Mouse (Mus musculus) B cell, adult 2 months (primary cell): ENCODE measurements around the gene Nanp.

Source experiments
- DNase-seq, 2 experiments: peaks; one replicate each; pipeline ENCODE4 v3.0.0; 2022

Gene Nanp

GRCm38 (mm10) chr2:151039232-151039695 lies at the start of gene Nanp, which contains the start of gene Ninl:
Nanp (minus strand) TSS chr2:151039398.
Ninl (minus strand) TSS chr2:151039382.
- peak; percentile 92 to 93 for DNase-seq

GRCm38 (mm10) chr2:151056637-151057036 lies 17.4 kb upstream of the Nanp start:
- DNase-seq, result no peak

DNA sequence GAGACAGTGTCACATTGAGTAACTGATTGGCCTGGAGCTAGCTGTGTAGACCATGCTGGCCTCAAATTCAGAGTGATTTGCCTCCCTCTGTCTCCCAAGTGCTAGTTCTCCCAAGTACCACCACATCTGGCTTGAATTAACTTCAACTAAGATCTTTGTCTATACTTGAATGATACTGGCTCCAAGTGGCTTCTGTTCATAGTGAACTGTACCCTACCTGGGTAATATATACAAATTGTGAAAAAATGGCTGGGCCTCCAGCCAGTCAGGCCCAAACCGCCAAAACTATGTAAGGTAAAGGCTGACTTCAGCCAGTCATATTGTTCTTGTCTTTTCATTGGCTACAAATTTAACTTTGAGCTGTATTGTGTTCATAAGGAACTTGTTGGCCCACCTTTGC lies 1.2 kb upstream of the Nanp start:
- DNase-seq, result no peak

DNA sequence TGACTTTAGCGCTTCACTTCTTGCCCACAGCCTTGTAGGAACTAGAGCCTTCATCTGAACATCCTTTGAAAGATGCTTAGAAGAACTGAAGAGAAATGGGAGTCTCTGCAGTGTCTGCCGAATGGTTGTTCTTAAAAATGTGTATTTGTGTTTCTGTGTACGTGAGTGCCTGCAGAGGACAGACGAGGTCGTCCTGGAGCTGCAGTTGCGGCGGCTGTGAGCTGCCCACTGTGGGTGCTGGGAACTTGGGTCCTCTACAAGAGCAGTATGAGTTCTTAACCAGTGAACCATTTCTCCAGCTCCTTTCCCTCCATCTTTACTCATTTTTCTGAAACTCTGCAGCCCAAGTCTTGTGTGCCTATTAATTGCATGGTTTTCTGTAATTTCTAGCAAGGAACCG lies 528 bp upstream of the Nanp start:
- no peak for DNase-seq

GRCm38 (mm10) chr2:151038811-151039222 lies 381 bp downstream of the Nanp start:
- DNase-seq, result no peak

DNA sequence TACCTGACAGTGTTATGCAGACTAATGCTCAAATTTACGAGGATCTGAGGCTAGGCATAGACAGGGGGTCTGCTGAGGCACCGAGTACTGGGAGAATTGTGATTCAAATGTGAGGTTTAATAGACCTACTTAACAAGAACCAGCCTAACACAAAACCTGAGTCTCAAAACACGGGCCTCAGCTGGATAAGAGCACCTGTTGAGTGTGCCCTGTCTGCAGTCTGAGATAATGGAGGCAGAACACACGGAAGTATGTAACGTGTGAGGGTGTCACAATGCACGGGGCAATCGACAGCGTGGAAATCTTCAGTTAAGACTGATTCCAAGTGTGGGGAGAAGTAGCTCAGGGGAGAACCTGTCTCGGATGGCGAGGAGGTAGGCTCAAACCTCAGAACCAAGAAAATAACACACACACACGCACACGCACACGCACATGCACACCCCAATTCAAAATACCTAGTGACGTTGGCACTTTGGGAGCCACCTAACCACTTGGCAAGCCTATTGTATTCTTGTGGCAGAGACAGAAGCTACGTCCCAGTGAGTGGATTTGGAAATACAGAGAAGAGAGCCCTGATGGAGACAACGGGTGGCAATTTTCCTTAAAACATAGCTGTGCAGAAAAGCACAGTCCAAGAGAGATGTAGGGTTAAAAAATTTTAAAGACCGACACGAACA lies 1.2 kb downstream of the Nanp start:
- no peak for DNase-seq

DNA sequence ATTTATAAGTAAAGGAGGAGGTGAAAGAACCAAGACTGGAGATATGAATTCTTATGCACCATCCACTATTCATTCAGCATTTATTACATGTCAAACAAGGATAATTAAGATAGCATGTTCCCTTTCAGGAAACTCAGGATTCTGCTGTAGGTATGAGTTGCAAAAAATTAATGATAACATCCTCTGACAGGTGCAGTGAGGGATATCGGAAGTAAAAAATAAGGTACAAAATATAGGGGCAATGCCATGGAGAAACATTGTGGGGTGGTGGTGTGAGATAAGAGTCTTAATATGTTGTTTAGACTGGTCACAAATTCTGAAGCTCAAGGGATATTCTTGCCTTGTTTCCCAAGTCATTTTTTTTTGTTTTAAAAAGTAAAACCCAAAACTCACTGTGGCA lies 1.9 kb downstream of the Nanp start:
- no peak for DNase-seq

- DNase-seq, result no peak
Observed at GRCm38 (mm10) chr2:151036721-151037120, 2.5 kb downstream of the Nanp start.

DNA sequence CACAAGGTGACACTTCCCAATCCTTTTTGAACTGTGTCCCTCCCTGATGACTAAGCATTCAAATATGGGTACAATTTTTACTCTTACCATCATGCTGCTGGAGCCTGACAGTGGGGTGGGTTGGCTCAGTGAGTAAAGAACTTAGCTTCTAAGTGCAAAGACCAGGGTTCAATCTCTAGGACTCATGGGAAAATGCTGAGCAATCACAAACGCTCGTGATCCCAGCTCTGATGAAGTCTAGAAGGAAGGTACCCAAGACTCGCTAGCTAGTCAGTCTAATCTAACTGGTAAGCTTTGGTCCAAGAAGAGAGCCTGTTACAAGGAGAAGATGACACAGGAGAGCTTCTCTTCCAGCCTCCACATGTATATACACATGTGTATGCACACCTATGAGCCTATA lies 4.8 kb downstream of the Nanp start:
- DNase-seq, result no peak

DNA sequence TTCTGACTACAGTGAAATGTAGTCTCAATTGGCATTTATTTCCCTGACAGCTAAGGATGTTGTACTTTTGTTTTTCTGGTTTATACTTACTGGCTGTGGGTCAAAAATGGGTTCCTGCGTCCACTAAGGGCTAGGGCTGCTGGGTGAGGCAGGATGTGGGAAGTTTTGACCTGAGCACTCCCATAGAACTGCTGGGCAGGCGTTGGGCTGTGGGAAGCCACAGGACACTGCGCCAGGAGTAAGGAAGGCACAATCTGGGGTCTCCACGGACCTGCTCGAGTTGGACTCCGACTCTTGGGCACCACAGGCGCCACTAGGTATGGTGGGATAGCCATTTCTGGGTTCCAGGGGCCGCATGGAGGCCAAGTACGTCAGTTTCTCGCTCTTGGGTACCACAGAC lies 18.0 kb downstream of the Nanp start:
- DNase-seq, result no peak

- DNase-seq, result no peak
Observed at GRCm38 (mm10) chr2:151015316-151015715, 23.9 kb downstream of the Nanp start.

- no peak for DNase-seq
Observed at GRCm38 (mm10) chr2:151011273-151011672, 27.9 kb downstream of the Nanp start.

DNA sequence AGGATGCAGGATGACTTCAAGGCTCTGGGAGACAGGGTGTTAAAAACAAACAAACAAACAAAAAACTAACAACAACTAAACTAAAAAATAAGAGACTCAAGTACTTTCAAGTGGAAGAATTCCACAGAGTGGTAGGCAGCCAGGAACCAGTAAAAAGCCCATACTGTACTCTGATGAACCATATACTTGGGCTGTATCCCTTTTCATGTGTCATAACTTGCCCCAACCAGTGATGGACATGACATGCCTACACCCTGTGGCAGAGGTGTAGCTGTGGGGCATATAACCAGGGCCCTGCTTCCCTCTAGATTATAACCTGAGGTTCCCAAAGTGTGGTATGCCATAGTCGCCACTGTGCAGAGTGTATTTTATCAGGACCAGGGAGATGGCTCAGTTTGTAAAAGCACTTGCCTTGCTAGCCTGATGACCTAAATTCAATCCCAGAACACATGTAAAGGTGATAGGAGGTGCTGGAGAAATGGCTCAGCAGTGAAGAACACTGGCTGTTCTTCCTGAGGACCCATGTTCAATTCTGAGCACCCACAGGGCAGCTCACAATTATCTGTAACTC lies 29.6 kb downstream of the Nanp start:
- peak in 1 of 2 experiments; percentile 1 for DNase-seq

DNA sequence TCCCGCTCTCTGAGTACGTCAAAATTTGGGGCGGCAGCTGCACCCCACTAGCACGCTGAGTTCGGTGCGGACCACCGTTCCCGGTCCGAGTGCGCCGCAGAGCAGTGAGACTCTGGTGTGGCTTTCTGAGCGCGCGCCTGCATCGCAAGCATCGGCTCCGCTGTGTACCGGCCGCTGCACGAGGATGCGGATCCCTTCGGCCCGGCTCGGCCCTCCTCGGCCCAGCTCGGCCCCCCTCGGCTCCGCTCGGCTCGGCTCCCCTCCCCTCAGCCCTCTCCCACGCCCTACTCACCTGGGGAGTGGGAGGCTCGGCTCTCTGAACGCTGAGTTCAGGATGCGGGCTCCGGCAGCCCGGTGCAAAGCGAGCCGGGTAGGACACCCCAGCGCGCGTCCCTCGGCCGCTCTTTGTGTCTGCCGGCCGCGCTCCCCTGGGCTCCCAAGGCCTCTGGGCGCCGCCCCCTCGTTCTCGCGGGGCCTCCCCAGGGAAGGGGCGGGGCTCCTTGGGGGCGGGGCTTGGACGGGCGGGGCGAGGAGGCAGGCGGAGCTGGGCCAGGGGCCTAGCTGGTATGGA lies 30.2 kb downstream of the Nanp start:
- peak; percentile 48 for DNase-seq

DNA sequence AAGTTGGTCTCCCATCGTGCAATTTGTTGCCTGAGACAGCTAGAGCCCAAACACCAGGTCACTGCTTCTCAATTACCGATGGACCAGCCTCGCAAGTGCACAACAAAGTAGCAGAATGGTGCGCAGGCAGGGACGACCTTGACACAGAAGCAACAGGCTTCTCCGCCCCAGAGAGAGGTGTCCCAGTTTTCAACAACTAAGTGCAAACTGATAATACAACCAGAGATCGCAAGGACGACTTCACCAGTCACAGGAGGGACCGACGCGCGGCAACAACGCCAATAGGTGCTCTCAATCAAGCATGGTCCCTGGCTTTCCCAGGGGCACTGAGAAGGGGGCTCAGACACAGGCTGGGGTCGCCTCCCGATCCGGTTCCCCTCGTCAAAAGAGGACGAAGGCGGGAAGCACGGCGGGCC lies 30.7 kb downstream of the Nanp start:
- DNase-seq, result peak; percentile 1 to 7

DNA sequence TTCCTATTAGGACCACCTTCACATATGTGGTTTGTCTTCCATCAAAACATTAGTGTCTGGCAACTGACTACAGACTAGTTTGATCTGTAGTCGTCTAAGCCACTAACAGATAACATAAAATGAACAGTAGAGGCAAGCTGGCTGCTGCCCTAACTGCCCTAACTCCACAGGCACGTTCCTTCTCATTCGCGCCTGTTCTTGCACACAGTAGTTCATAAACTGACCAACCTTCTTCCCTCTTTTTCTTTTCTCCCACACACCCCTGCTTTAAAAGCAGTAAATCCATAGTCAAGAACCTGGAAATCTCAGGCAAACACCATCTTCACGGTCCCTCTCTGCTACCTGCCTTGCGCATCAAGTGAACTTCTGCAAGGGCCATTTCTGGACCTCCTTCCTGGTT lies 31.2 kb downstream of the Nanp start:
- peak in 1 of 2 experiments; percentile 3 for DNase-seq

DNA sequence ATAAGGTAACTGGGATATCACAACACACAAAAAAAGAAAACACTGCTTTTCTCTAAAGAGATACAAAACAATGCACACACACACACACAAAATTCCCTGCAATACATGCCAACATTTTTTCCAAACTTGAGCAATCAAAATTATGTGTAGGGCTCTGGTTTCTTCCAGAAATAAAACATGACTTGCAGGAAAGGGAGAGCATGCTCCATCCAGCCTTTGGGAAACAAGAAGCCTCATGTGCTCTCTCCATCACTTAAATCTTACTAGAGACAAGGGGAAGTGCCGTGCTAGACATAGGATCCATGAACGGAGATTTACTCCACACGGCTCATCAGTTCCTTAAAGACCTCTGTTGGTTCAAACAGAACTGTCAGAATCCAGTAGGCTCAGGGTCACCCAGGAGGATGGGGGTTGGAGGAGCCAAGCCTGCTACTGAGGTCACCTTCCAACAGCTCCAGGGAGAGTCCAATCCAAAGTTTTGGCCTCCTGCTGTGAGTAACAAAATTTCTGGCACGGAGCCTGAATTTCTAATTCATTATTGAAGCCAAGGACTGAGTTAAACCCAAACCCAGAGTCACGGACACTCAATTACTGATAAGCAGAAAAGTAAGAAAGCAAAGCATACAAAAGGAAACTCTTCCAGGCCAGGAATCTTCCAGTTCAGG lies 32.8 kb downstream of the Nanp start:
- no peak for DNase-seq

DNA sequence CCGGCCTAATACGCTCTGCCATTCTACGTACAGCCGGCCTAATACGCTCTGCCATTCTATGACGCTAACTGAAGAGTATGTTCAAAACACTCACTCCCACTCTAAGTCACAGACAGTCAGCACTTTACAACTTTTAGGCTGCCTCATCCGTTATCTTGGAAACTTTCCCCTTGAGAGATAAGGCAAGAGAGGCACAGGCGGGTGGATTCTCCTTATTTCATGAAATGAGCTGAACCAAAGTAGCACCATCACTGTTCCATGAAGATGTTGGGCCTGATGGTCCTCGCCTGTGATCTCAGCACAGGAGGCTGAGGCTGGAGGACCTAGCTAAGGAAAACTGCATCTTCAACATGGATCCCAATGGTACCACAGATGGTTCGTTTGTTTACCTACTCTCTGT lies 34.8 kb downstream of the Nanp start:
- DNase-seq, result no peak

- no peak for DNase-seq
Observed at GRCm38 (mm10) chr2:151003796-151004195, 35.4 kb downstream of the Nanp start.

DNA sequence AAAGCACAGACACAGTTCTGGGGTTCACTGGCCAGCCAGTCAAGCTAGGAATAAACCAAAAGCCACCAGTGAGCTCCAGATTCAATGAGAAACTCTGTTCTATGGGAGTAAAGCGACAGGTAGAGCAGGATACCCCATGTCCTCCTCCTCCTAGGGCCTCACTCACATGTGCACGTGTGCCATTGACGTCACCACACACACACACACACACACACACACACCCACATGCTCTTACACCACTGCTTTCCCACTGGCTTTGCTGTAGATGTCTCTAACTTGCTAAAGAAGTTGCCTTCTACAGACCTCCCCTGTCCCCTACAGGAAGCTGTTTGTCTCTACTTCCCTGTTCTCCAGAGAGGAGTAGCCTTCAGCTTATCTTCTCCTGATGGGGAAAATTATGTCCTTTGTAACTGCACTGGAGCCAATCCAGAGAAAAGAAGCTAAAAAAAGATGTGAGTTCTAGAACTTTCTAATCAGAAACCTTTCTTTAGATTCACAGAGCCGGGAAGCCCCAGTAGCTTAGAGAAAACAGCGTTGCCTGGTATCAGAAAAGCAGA lies 37.5 kb downstream of the Nanp start:
- no peak for DNase-seq

DNA sequence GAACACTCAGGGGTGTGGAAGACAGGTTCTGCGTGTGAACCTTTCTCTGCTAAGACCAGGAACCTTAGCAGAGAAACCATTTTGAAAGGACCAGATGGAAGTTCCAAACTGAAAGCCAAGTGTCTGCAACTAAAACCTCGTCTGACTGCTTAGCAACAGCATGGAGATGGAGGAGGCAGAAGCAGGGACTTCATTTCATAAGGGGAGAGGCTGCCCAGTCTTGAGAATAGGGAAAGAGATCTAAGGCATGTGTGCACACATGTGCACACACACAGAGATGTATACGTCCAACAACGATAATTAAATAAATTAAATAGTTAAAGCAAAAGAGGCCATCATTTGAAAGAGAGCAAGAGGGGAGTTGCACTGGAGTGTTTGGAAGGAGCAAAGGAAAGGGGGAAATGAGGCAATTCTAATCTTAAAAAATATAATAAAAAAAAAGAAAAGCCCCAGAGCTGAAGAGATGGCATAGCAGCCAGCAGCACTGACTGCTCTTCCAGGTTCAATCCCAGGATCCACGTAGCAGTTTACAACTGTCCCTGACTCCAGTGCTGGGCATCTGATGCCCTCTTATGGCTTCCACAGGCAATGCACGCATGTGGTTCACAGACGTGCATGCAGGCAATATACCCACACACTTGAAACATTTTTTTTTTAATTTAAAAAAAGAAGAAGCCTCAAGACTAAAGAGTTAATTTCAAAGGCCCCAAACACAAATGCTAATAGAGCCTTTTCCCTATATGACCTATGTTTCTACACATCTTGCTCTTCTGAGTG lies 38.6 kb downstream of the Nanp start:
- DNase-seq, result peak; percentile 35 to 42

- no peak for DNase-seq
Observed at GRCm38 (mm10) chr2:150999021-150999420, 40.2 kb downstream of the Nanp start.

- no peak for DNase-seq
Observed at GRCm38 (mm10) chr2:150997618-150998017, 41.6 kb downstream of the Nanp start.
